Mouse (Mus musculus) lung, embryonic 14.5 days (tissue): ENCODE measurements around the gene Mus81. TPM values are rescaled to one million over a fixed set of nuclear protein-coding genes. Genes with fewer than 3 reads are reported as not detected.

Experiments
- ATAC-seq: fragments of 200-750 bp; cut with Nextera tagmentation; 2 replicates; pipeline ENCODE4 v1.8.0; 2017; ENCODE audit warnings: mild to moderate bottlenecking, moderate TSS enrichment, moderate library complexity; ENCODE audit not compliant: insufficient read depth
- DNase-seq: peaks from one replicate; pipeline ENCODE4 v3.0.0-alpha.2; 2015
- H3K27ac ChIP-seq: fragments of 300-500 bp; sonication (generic); 2 replicates; pipeline ENCODE4 v1.5.1; 2014; ENCODE audit warnings: low read depth, mild to moderate bottlenecking, moderate library complexity
- H3K27me3 ChIP-seq: fragments of 300-500 bp; sonication (generic); 2 replicates; pipeline ENCODE4 v1.6.1; 2014; ENCODE audit warnings: low read length, control low read depth; ENCODE audit not compliant: insufficient read depth
- H3K36me3 ChIP-seq: fragments of 300-500 bp; sonication (generic); 2 replicates; pipeline ENCODE4 v1.6.1; 2014; ENCODE audit warnings: control low read depth; ENCODE audit not compliant: insufficient read depth
- H3K4me1 ChIP-seq: fragments of 300-500 bp; sonication (generic); 2 replicates; pipeline ENCODE4 v1.6.1; 2014; ENCODE audit warnings: antibody characterized with exemption, control low read depth; ENCODE audit not compliant: insufficient read depth
- H3K4me2 ChIP-seq: fragments of 300-500 bp; sonication (generic); 2 replicates; pipeline ENCODE4 v1.6.1; 2014; ENCODE audit warnings: mild to moderate bottlenecking
- H3K4me3 ChIP-seq: fragments of 300-500 bp; sonication (generic); 2 replicates; pipeline ENCODE4 v1.5.1; 2014; ENCODE audit warnings: low read depth, low read length
- H3K9ac ChIP-seq: fragments of 300-500 bp; sonication (generic); 2 replicates; pipeline ENCODE4 v1.6.1; 2014
- H3K9me3 ChIP-seq: fragments of 300-500 bp; sonication (generic); 2 replicates; pipeline ENCODE4 v1.6.1; 2016; ENCODE audit warnings: low read depth, low read length, control low read depth
- CTCF ChIP-seq: IDR thresholded peaks from 2 replicates; pipeline ENCODE4 v1.5.1; 2016; ENCODE audit warnings: antibody characterized with exemption, low read depth
- WGBS: fragments of 180-500 bp; shearing (Covaris S2); extraction: QIAGEN DNeasy Blood & Tissue Kit; methylation state at CpG from one replicate; pipeline ENCODE4 v1.1.7; 2014; 5-methylcytosine and 5-hydroxymethylcytosine counted together
- polyA plus RNA-seq: library from polyadenylated mRNA; unstranded; fragments of >200 nt; fragmentation: Nextera tagmentation; extraction: Ambion mirVana; gene quantifications from 2 replicates; pipeline ENCODE4 v1.2.1, GENCODE M21; 2014

The Mus81 gene
- polyA plus RNA-seq, 1 experiment from 2014 or later, result 39.8 TPM

DNA sequence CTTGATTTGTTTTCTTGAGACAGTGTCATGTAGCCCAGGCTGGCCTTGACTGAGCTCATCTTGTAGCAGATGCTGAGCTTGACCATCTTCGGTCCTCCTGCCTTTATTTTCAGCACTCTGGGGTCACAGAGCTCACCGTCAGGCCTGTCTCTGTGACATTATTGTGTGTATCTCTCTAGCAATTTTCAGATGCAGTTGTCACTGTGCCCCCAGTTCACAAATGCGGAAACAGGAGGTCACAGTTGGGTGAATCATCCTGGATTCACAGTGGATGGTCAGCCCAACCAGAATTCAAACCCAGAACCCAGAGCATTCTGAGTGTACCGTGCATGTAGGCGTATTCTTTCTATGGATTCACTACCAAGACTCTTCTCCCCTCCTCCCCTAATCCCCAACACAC is 42.5 kb downstream of the Mus81 start:
- H3K9ac ChIP-seq, result no peak overlapping the region
- H3K4me2 ChIP-seq, result no peak overlapping the region
- TF ChIP-seq CTCF, result no peak
- no peaks in the 10 kb centered on the region for H3K9me3 ChIP-seq
- H3K27ac ChIP-seq, result no peak overlapping the region
- no peaks in the 10 kb centered on the region for H3K36me3 ChIP-seq
- no peaks in the 10 kb centered on the region for H3K4me1 ChIP-seq
- 90% methylated on average over 5 of the region's 5 CpGs for WGBS
- H3K4me3 ChIP-seq, result no peak overlapping the region
- DNase-seq (no peak), ATAC-seq (no peak)
- H3K27me3 ChIP-seq, result peaks cover 43% of the 10 kb centered on the region

DNA sequence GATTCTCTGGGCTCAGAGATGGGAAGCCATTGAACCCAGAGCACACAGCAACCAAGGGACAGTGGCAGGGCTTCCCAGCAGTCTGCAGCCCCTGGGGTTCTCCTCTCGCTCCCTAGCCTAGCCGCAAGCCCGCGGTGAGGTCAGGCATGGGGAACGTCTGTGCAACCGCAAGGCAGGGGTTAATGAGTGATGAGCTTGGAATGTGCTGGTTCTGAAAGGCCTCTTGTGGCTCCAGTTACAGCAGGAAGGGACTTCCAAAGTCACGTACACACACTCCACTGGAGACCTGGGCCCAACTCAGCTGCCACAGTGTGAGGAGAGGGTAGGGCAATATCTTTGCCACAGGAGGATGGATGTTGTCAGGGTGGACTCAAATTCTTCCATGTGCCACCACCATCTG is 43.2 kb downstream of the Mus81 start:
- Histone ChIP-seq H3K4me2 (no peak overlapping the region), H3K27me3 (peaks cover 35% of the 10 kb centered on the region), H3K36me3 (no peaks in the 10 kb centered on the region), H3K27ac (no peak overlapping the region), H3K9ac (no peak overlapping the region), H3K4me1 (no peaks in the 10 kb centered on the region), H3K4me3 (no peak overlapping the region), H3K9me3 (0 out of 2 replicates have a peak, but pooled peaks cover 4% of the 10 kb centered on the region)
- TF ChIP-seq CTCF, result no peak
- DNase-seq, result no peak
- ATAC-seq, result no peak
- 21% methylated on average over 7 of the region's 7 CpGs for WGBS

DNA sequence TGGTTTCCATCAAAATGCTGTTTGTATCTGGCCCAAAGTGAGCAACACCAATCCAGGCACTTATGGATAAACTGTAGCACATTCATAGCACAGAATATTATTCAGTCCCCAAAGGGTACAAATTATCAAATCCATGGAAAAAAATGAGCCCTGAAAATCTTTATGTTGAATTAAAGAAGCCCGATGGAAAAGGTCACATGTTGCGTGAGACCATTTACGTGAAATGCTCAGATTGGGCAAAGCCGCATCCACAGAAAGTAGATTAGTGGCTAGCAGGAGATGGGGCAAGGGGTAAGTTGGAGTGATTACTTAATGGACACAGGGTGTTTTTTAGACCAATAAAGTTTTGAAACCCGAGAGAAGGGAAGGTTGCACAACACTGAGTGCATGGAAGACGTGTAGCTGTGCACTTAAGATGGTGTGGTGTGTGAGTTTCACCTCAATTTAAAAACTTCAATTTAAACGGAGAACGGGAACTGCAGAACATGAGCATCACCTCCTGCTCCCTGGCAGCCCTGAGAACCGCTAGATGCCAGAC is 43.8 kb downstream of the Mus81 start:
- DNase-seq (no peak), ATAC-seq (no peak)
- H3K27me3 ChIP-seq, result peaks cover 30% of the 10 kb centered on the region
- no peak overlapping the region for H3K4me3 ChIP-seq
- H3K27ac ChIP-seq, result no peak overlapping the region
- WGBS, result 60% methylated on average over 9 of the region's 9 CpGs
- no peak overlapping the region for H3K4me2 ChIP-seq
- 0 out of 2 replicates have a peak, but pooled peaks cover 4% of the 10 kb centered on the region for H3K9me3 ChIP-seq
- no peak for TF ChIP-seq CTCF
- no peaks in the 10 kb centered on the region for H3K36me3 ChIP-seq
- H3K4me1 ChIP-seq, result no peaks in the 10 kb centered on the region
- H3K9ac ChIP-seq, result no peak overlapping the region

DNA sequence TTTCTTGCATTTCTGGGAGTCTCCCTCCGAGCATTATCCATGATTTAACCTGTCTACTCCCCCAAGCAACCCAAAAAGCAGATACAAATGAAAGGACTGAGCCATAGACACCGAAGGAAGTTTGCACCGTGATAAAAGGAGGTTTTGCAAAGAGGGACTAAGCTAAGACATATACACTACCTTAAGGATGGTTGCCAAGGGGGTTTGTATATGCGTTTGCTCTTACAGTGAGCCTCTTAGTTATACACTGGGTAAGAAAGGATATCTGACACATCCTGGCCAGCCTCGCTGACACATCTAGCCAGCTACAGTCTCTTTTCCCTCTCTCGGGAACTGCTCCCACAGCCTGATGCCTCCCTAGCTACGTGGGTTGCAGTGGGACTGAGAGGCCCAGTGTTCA is 54.3 kb downstream of the Mus81 start:
- no peak for TF ChIP-seq CTCF
- Histone ChIP-seq H3K4me3 (no peak overlapping the region), H3K36me3 (no peaks in the 10 kb centered on the region), H3K9me3 (no peaks in the 10 kb centered on the region), H3K27ac (peak overlapping the region; percentile 88; the same call in 1 of the 2 replicates), H3K27me3 (0 out of 2 replicates have a peak, but pooled peaks cover 4% of the 10 kb centered on the region), H3K9ac (peak overlapping the region; percentile 53; the same call in 1 of the 2 replicates), H3K4me1 (peaks cover 9% of the 10 kb centered on the region), H3K4me2 (peak overlapping the region; percentile 76)
- ATAC-seq (no peak), DNase-seq (no peak)
- 56% methylated on average over 7 of the region's 7 CpGs for WGBS

- H3K36me3 ChIP-seq, result 0 out of 2 replicates have a peak, but pooled peaks cover 2% of the 10 kb centered on the region
- peaks cover 9% of the 10 kb centered on the region for H3K4me1 ChIP-seq
- peak; percentile 78 for ATAC-seq
- H3K4me2 ChIP-seq, result peak overlapping the region; percentile 76
- peak overlapping the region; percentile 53 for H3K9ac ChIP-seq
- DNase-seq, result peak; percentile 87
- no peaks in the 10 kb centered on the region for H3K9me3 ChIP-seq
- peak; percentile 59 for TF ChIP-seq CTCF
- WGBS, result 8% methylated on average over 16 of the region's 16 CpGs
- 0 out of 2 replicates have a peak, but pooled peaks cover 4% of the 10 kb centered on the region for H3K27me3 ChIP-seq
- peak overlapping the region; percentile 29 for H3K4me3 ChIP-seq
- peak overlapping the region; percentile 88 for H3K27ac ChIP-seq
Observed at GRCm38 (mm10) chr19:5432992-5433852, 55.0 kb downstream of the Mus81 start.

Other genes with a start within 250 kb of the Mus81 start
- gene Pacs1, start 215.3 kb downstream of the Mus81 start, polyA plus RNA-seq, result 27.8 and 31.8 TPM in 2 replicates
- 334 and 368 TPM in 2 replicates for gene Sf3b2, start 192.9 kb downstream of the Mus81 start, polyA plus RNA-seq
- gene Gal3st3, start 190.1 kb downstream of the Mus81 start, polyA plus RNA-seq, result 2.2 and 2.9 TPM in 2 replicates
- not detected in 2 replicates for gene Catsper1, start 152.7 kb downstream of the Mus81 start, polyA plus RNA-seq
- 0.41 TPM in 1 of 2 replicates, not detected in the other for gene Cst6, start 138.8 kb downstream of the Mus81 start, polyA plus RNA-seq
- 59.1 and 71.1 TPM in 2 replicates for gene Eif1ad, start 121.7 kb downstream of the Mus81 start, polyA plus RNA-seq
- 515 and 542 TPM in 2 replicates for gene Banf1, start 121.2 kb downstream of the Mus81 start, polyA plus RNA-seq
- 72.0 and 73.8 TPM in 2 replicates for gene Sart1, start 99.7 kb downstream of the Mus81 start, polyA plus RNA-seq
- 0.64 TPM in 1 of 2 replicates, not detected in the other for gene Tsga10ip, start 85.9 kb downstream of the Mus81 start, polyA plus RNA-seq
- 204 and 217 TPM in 2 replicates for gene Drap1, start 63.4 kb downstream of the Mus81 start, polyA plus RNA-seq
- gene AI837181, start 63.3 kb downstream of the Mus81 start, polyA plus RNA-seq, result 40.8 and 42.7 TPM in 2 replicates
- gene Fosl1, start 40.9 kb downstream of the Mus81 start, polyA plus RNA-seq, result not detected in 2 replicates
- 9.0 and 10.0 TPM in 2 replicates for gene Ccdc85b, start 30.5 kb downstream of the Mus81 start, polyA plus RNA-seq
- 101 and 104 TPM in 2 replicates for gene Fibp, start 27.8 kb downstream of the Mus81 start, polyA plus RNA-seq
- 1.0 and 1.8 TPM in 2 replicates for gene Ctsw, start 19.9 kb downstream of the Mus81 start, polyA plus RNA-seq
- gene Efemp2, start 14.4 kb downstream of the Mus81 start, polyA plus RNA-seq, result 178 and 192 TPM in 2 replicates
- gene Cfl1, start 2.1 kb upstream of the Mus81 start, polyA plus RNA-seq, result 3,236 and 3,318 TPM in 2 replicates
- 0.18 TPM in 1 of 2 replicates, not detected in the other for gene 1700020D05Rik, start 15.4 kb upstream of the Mus81 start, polyA plus RNA-seq
- 6.0 and 6.7 TPM in 2 replicates for gene Snx32, start 22.1 kb upstream of the Mus81 start, polyA plus RNA-seq
- 0.89 and 1.0 TPM in 2 replicates for gene Ovol1, start 72.2 kb upstream of the Mus81 start, polyA plus RNA-seq
- gene Ap5b1, start 79.6 kb upstream of the Mus81 start, polyA plus RNA-seq, result 3.7 and 4.2 TPM in 2 replicates
- gene Rnaseh2c, start 113.5 kb upstream of the Mus81 start, polyA plus RNA-seq, result 138 and 145 TPM in 2 replicates
- gene Kat5, start 121.8 kb upstream of the Mus81 start, polyA plus RNA-seq, result 25.5 and 33.4 TPM in 2 replicates
- gene Rela, start 149.1 kb upstream of the Mus81 start, polyA plus RNA-seq, result 52.3 and 54.2 TPM in 2 replicates
- gene Sipa1, start 175.3 kb upstream of the Mus81 start, polyA plus RNA-seq, result 40.4 and 49.3 TPM in 2 replicates
- 36.6 TPM in 2 replicates for gene Map3k11, start 200.3 kb upstream of the Mus81 start, polyA plus RNA-seq
- gene Pcnx3, start 200.5 kb upstream of the Mus81 start, polyA plus RNA-seq, result 28.4 and 35.2 TPM in 2 replicates
- gene Kcnk7, start 216.0 kb upstream of the Mus81 start, polyA plus RNA-seq, result 0.32 and 0.47 TPM in 2 replicates
- gene Ehbp1l1, start 237.9 kb upstream of the Mus81 start, polyA plus RNA-seq, result 15.5 and 17.4 TPM in 2 replicates
- 108 and 116 TPM in 2 replicates for gene Fam89b, start 241.3 kb upstream of the Mus81 start, polyA plus RNA-seq